Mouse (Mus musculus) limb, embryonic 10.5 days (tissue): ENCODE data around the gene Ctsc. TPM values are rescaled to one million over a fixed set of nuclear protein-coding genes. Genes with fewer than 3 reads are reported as not detected.

ENCODE experiments used
- DNase-seq: peaks from one replicate; pipeline ENCODE4 v3.0.0-alpha.2; 2017; ENCODE audit warnings: low spot score
- H3K27ac ChIP-seq: fragments of 300-500 bp; sonication (generic); 2 replicates; pipeline ENCODE4 v1.5.1; 2016; ENCODE audit warnings: mild to moderate bottlenecking
- H3K27me3 ChIP-seq: fragments of 300-500 bp; sonication (generic); 2 replicates; pipeline ENCODE4 v1.6.1; 2016; ENCODE audit warnings: low read depth, mild to moderate bottlenecking; ENCODE audit not compliant: poor library complexity, severe bottlenecking
- H3K36me3 ChIP-seq: fragments of 300-500 bp; sonication (generic); 2 replicates; pipeline ENCODE4 v1.6.1; 2016; ENCODE audit warnings: mild to moderate bottlenecking, moderate library complexity
- H3K4me1 ChIP-seq: fragments of 300-500 bp; sonication (generic); 2 replicates; pipeline ENCODE4 v1.6.1; 2016
- H3K4me3 ChIP-seq: fragments of 300-500 bp; sonication (generic); 2 replicates; pipeline ENCODE4 v1.5.1; 2016; ENCODE audit warnings: mild to moderate bottlenecking, moderate library complexity
- H3K9me3 ChIP-seq: fragments of 300-500 bp; sonication (generic); replicated peaks from 2 replicates; pipeline ENCODE4 v1.6.1; 2016; ENCODE audit warnings: mild to moderate bottlenecking
- WGBS: fragments of 180-500 bp; shearing (Covaris S2); methylation state at CpG from one replicate; pipeline ENCODE4 v1.1.7; 2016; 5-methylcytosine and 5-hydroxymethylcytosine counted together
- polyA plus RNA-seq: library from polyadenylated mRNA; unstranded; fragments of >200 nt; fragmentation: Nextera tagmentation; extraction: Ambion mirVana; gene quantifications from 2 replicates; pipeline ENCODE4 v1.2.1, GENCODE M21; 2016

Ctsc gene
- polyA plus RNA-seq, 1 experiment from 2014 or later = 24.1 TPM

GRCm38 (mm10) chr7:88316408-88316807 lies 38.5 kb downstream of the Ctsc start:
- no peaks in the 10 kb centered on the region for H3K4me1 ChIP-seq
- no peaks in the 10 kb centered on the region for H3K36me3 ChIP-seq
- H3K9me3 ChIP-seq = no peaks in the 10 kb centered on the region
- 78% methylated on average over 3 of the region's 3 CpGs for WGBS
- H3K27me3 ChIP-seq = no peaks in the 10 kb centered on the region
- no peak for DNase-seq
- no peak overlapping the region for H3K4me3 ChIP-seq
- no peak overlapping the region for H3K27ac ChIP-seq

- H3K27me3 ChIP-seq = no peaks in the 10 kb centered on the region
- no peak overlapping the region for H3K27ac ChIP-seq
- no peak for DNase-seq
- no peaks in the 10 kb centered on the region for H3K9me3 ChIP-seq
- no peaks in the 10 kb centered on the region for H3K4me1 ChIP-seq
- H3K36me3 ChIP-seq = no peaks in the 10 kb centered on the region
- WGBS = 67% methylated on average over 1 of the region's 1 CpGs
- no peak overlapping the region for H3K4me3 ChIP-seq
These were observed 40.6 kb downstream of the Ctsc start for GRCm38 (mm10) chr7:88318474-88318873.

DNA sequence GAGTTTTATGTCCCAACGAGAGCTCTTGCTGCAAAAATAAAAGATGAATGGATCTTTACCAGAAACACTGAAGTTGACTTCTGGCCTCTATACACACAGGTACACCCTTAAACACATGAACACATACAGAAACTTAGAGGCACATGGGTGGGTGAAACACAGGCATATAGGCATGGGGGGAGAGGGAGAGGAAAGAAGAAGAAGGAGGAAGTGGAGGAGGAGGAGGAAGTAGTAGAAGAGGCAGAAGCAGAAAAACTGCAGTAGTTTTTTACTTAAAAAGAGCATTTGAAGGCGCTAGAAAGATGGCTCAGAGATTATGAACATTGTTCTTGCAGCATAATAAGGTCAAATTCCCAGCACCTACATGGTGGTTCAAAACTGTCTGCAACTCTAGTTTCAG lies 41.0 kb downstream of the Ctsc start:
- no peaks in the 10 kb centered on the region for H3K36me3 ChIP-seq
- no peaks in the 10 kb centered on the region for H3K27me3 ChIP-seq
- H3K4me3 ChIP-seq = no peak overlapping the region
- 91% methylated on average over 2 of the region's 2 CpGs for WGBS
- no peaks in the 10 kb centered on the region for H3K4me1 ChIP-seq
- H3K9me3 ChIP-seq = no peaks in the 10 kb centered on the region
- no peak overlapping the region for H3K27ac ChIP-seq
- DNase-seq = no peak

DNA sequence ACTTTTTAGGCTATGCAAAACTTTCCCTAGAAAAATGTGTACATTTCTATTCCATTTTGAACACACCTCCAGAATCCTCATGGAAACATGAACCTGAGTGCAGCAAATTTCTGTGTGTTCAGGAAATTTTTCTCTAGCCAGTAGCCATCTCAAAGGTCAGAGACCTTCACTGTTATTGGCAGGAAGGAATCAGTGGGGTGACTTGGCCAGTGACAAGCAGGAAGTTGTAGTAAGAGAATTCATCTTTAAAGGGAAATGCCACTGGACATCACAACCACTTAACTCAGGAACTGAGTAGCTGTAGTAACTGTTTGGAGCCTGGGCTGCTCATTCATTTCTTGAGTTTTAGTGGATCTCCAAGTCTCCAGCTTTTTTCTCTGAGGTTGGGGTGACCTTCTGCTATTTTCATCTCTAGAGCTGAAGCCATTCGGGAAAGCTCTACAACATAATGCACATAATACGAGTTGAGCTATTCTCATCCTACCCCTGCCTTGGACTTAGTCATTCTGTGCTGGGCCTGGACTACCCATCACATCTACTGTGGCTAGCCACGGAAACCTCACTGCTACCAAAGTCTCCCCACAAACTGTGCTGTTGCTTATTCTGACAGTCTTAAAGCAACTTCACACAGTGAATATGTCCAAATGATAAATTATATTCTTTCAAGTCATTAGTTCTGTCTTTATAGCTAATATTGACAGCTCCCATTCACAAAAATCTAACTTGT lies 41.7 kb downstream of the Ctsc start:
- no peak overlapping the region for H3K27ac ChIP-seq
- no peak for DNase-seq
- no peaks in the 10 kb centered on the region for H3K27me3 ChIP-seq
- no peaks in the 10 kb centered on the region for H3K4me1 ChIP-seq
- no peaks in the 10 kb centered on the region for H3K36me3 ChIP-seq
- no peaks in the 10 kb centered on the region for H3K9me3 ChIP-seq
- H3K4me3 ChIP-seq = no peak overlapping the region
- 97% methylated on average over 3 of the region's 3 CpGs for WGBS

- H3K27ac ChIP-seq = no peak overlapping the region
- DNase-seq = no peak
- H3K4me3 ChIP-seq = no peak overlapping the region
- H3K27me3 ChIP-seq = no peaks in the 10 kb centered on the region
- H3K4me1 ChIP-seq = no peaks in the 10 kb centered on the region
- WGBS = 90% methylated on average over 12 of the region's 12 CpGs
- no peaks in the 10 kb centered on the region for H3K9me3 ChIP-seq
- H3K36me3 ChIP-seq = no peaks in the 10 kb centered on the region
These were observed 42.9 kb downstream of the Ctsc start for GRCm38 (mm10) chr7:88320628-88321336.

GRCm38 (mm10) chr7:88322431-88322830 lies 44.5 kb downstream of the Ctsc start:
- Histone ChIP-seq H3K4me3 (no peak overlapping the region), H3K4me1 (no peaks in the 10 kb centered on the region), H3K27ac (no peak overlapping the region), H3K27me3 (no peaks in the 10 kb centered on the region), H3K36me3 (no peaks in the 10 kb centered on the region), H3K9me3 (no peaks in the 10 kb centered on the region)
- no peak for DNase-seq
- WGBS = 93% methylated on average over 2 of the region's 2 CpGs

- H3K9me3 ChIP-seq = no peaks in the 10 kb centered on the region
- DNase-seq = no peak
These were observed 49.6 kb downstream of the Ctsc start for GRCm38 (mm10) chr7:88327495-88327894.

DNA sequence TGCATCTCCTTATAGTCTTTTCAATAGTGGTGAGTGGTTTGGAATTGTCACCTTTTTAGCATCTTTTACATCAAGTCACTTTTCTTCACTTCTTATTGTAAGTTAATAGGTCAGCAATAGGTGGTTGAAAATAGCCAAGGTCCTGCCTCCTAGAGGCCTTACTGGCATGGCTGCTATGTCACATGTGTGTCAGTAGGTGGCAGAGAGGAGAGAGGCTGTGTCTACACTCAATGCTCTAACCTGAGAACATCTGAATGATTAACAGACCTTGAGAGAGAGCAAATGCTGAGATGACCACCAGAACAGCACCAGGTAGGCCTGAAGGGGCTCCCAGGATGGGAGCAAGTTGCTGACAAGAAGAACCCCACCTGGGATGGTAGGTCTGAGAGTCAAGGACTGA lies 65.9 kb downstream of the Ctsc start:
- Histone ChIP-seq H3K4me3 (no peak overlapping the region), H3K36me3 (no peaks in the 10 kb centered on the region), H3K4me1 (peaks cover 6% of the 10 kb centered on the region; the same call in 1 of the 2 replicates), H3K27me3 (no peaks in the 10 kb centered on the region), H3K27ac (no peak overlapping the region), H3K9me3 (no peaks in the 10 kb centered on the region)
- DNase-seq = no peak

More at GRCm38 (mm10) chr7:88327495-88327894, 49.6 kb downstream of the Ctsc start:
- Histone ChIP-seq H3K4me1 (no peaks in the 10 kb centered on the region), H3K4me3 (no peak overlapping the region), H3K36me3 (no peaks in the 10 kb centered on the region), H3K27ac (no peak overlapping the region), H3K27me3 (no peaks in the 10 kb centered on the region)

- Histone ChIP-seq H3K27ac (no peak overlapping the region), H3K9me3 (no peaks in the 10 kb centered on the region), H3K36me3 (no peaks in the 10 kb centered on the region), H3K4me1 (peaks cover 3% of the 10 kb centered on the region; the same call in 1 of the 2 replicates), H3K4me3 (no peak overlapping the region), H3K27me3 (no peaks in the 10 kb centered on the region)
- no peak for DNase-seq
- 78% methylated on average over 1 of the region's 1 CpGs for WGBS
These were observed 68.2 kb downstream of the Ctsc start for GRCm38 (mm10) chr7:88346035-88346434.

- no peak overlapping the region for H3K27ac ChIP-seq
- H3K4me3 ChIP-seq = no peak overlapping the region
- H3K9me3 ChIP-seq = no peaks in the 10 kb centered on the region
- no peaks in the 10 kb centered on the region for H3K36me3 ChIP-seq
- WGBS = 49% methylated on average over 4 of the region's 4 CpGs
- no peak for DNase-seq
- no peaks in the 10 kb centered on the region for H3K4me1 ChIP-seq
- H3K27me3 ChIP-seq = no peaks in the 10 kb centered on the region
These were observed 79.2 kb downstream of the Ctsc start for GRCm38 (mm10) chr7:88356871-88357776.

DNA sequence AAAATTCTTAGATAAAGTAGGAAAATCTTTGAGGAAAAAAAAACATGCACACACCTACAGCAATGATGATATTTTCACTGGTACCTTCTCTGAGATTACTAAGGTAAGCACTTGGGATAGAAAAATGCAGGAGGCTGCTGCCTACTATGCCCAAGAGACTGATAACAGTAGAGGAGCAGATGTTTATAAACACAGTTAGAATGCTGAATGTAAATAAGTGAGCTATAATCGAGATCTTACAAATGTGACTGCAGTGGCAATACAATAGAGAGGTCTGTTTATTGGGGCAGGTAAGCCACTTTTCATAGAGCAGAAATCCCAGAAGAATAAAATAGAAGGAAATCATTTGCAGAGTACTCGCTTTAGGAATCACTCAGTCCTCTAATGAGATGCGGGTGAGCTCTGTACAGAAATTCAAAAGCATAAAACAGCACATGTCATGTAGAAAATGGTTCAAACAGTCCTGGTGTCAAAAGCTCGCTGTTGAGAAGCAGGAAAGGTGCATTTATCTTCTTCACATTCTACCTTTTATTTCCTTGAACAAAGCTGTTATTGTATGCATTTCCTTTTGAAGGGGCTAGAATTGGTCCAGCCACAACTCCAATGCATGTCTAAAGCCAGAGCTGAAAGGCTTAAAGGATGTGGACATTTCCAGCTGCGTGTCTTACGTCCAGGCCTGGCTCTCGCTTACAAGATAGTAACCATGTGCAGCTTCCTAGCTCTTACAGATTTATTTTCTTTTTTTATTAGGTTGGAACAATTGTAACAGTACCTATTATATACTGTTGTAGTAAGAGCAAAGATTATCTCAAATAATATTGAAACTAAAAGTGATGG lies 80.4 kb downstream of the Ctsc start:
- no peak for DNase-seq
- no peak overlapping the region for H3K4me3 ChIP-seq
- no peaks in the 10 kb centered on the region for H3K4me1 ChIP-seq
- no peaks in the 10 kb centered on the region for H3K27me3 ChIP-seq
- no peaks in the 10 kb centered on the region for H3K36me3 ChIP-seq
- 84% methylated on average over 7 of the region's 7 CpGs for WGBS
- no peaks in the 10 kb centered on the region for H3K9me3 ChIP-seq
- H3K27ac ChIP-seq = no peak overlapping the region
